Mouse (Mus musculus): ENCODE measurements around the gene Hist1h3b. TPM values are rescaled to one million over a fixed set of nuclear protein-coding genes. Genes with fewer than 3 reads are reported as not detected.

Hist1h3b gene
- polyA plus RNA-seq, 1 experiment from 2014 or later, result 3.5 TPM

DNA sequence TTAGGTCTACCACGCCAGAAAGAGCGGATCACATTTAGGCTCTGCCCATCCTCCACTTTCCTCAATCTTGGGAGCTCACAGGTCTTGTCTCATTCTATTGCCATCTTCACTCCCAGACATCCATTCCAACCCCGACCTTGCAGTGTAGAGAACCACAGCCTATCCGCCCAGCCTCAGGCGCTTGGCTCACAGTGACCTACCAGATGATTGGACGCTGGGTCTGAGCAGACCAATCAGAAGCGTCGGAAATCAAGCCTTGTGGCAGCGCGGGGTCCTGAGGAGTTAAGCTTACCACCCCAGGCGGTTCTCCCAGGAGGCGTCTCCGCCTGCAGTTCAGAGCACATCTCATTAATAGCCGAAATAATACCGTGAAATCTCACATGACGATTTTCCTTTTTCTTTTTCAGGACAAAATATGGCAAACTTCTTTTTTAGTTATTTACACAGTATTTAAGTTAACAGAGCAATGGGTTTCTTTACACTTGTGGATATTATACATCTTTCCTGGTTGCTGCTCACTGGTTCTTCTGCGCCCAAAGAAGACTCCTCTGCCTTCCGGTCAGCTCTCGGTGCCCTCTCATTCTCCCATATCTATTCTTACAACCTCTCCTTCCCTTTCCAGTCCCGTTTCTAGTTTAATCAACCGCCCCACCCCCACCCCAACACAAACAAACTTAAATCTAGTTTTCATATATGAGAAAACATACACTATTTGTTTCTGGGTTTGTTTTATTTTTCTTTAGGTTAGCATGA lies 20.7 kb downstream of the Hist1h3b start:
- peak; percentile 77 for DNase-seq
- Histone ChIP-seq H3K4me3 (replicated peaks; ENCODE audit: low read depth, low read length) (no peak overlapping the region), H3K36me3 (ENCODE audit: control insufficient read depth, insufficient read depth, low read length) (no peaks in the 10 kb centered on the region), H3K4me1 (ENCODE audit: control insufficient read depth, insufficient read depth, low read length) (peaks cover 5% of the 10 kb centered on the region), H3K9ac (replicated peaks; ENCODE audit: low read length) (no peak overlapping the region), H3K27me3 (ENCODE audit: control insufficient read depth, insufficient read depth, low read length) (no peaks in the 10 kb centered on the region), H3K27ac (replicated peaks; ENCODE audit: low read depth, low read length) (no peak overlapping the region), H3K9me3 (ENCODE audit: control insufficient read depth, low read length) (no peaks in the 10 kb centered on the region), H3K4me2 (ENCODE audit: low read length) (peak overlapping the region; percentile 47)
- peak; percentile 89 for ATAC-seq (ENCODE audit: low FRiP score, low TSS enrichment)
- 22% methylated on average over 21 of the region's 21 CpGs for WGBS

DNA sequence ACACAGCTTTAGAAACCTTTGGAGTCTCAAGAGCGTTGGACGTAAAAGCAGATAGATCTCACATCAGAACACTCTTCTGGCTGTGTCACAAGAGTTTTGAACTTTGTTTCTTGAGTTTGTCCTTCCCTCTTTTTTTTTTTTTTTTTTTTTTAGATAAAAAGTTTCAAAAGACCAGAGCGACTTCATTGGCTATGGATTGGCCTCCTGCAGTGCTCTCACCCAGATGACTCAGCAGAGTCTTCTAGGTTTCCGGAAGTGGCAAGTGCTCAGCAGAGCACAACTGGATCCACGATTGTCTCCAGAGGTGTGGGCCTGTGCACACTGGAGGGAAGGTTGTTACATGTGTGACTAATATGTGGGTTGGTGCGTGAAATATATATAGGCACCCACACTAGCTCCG lies 26.3 kb downstream of the Hist1h3b start:
- Histone ChIP-seq H3K4me2 (ENCODE audit: low read length) (no peak overlapping the region), H3K9ac (replicated peaks; ENCODE audit: low read length) (no peak overlapping the region), H3K4me1 (ENCODE audit: control insufficient read depth, insufficient read depth, low read length) (no peaks in the 10 kb centered on the region), H3K4me3 (replicated peaks; ENCODE audit: low read depth, low read length) (no peak overlapping the region), H3K27ac (replicated peaks; ENCODE audit: low read depth, low read length) (no peak overlapping the region), H3K36me3 (ENCODE audit: control insufficient read depth, insufficient read depth, low read length) (no peaks in the 10 kb centered on the region), H3K27me3 (ENCODE audit: control insufficient read depth, insufficient read depth, low read length) (no peaks in the 10 kb centered on the region), H3K9me3 (ENCODE audit: control insufficient read depth, low read length) (no peaks in the 10 kb centered on the region)
- WGBS, result 95% methylated on average over 7 of the region's 7 CpGs
- DNase-seq (no peak), ATAC-seq (ENCODE audit: low FRiP score, low TSS enrichment) (no peak)

DNA sequence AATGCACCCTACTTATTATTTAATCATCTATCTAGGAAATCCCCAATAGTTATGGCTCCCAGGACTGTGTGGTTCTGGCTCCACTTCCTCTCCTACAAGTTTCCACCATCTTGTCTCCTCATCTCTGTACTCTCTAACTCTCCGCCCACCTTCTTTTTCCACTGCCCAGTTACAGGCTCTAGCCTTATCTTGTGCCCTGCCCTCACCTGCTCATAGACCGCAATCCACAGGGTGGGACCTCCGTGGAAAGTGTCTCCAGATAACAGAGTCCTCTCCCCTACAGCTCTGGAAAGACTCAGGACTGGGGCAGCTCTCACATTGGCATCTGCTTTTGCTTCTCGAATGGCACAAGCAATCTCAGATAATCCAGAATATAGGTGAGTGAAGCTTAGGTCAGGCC lies 27.0 kb downstream of the Hist1h3b start:
- Histone ChIP-seq H3K9me3 (ENCODE audit: control insufficient read depth, low read length) (no peaks in the 10 kb centered on the region), H3K4me1 (ENCODE audit: control insufficient read depth, insufficient read depth, low read length) (no peaks in the 10 kb centered on the region), H3K4me2 (ENCODE audit: low read length) (no peak overlapping the region), H3K9ac (replicated peaks; ENCODE audit: low read length) (no peak overlapping the region), H3K27ac (replicated peaks; ENCODE audit: low read depth, low read length) (no peak overlapping the region), H3K36me3 (ENCODE audit: control insufficient read depth, insufficient read depth, low read length) (no peaks in the 10 kb centered on the region), H3K27me3 (ENCODE audit: control insufficient read depth, insufficient read depth, low read length) (no peaks in the 10 kb centered on the region), H3K4me3 (replicated peaks; ENCODE audit: low read depth, low read length) (no peak overlapping the region)
- no peak for DNase-seq
- 87% methylated on average over 4 of the region's 4 CpGs for WGBS
- no peak for ATAC-seq (ENCODE audit: low FRiP score, low TSS enrichment)

- WGBS, result 44% methylated on average over 2 of the region's 2 CpGs
These were observed 40.5 kb downstream of the Hist1h3b start for GRCm38 (mm10) chr13:23792520-23792919.

GRCm38 (mm10) chr13:23799405-23799804 lies 47.3 kb downstream of the Hist1h3b start:
- Histone ChIP-seq H3K27me3 (ENCODE audit: control insufficient read depth, insufficient read depth, low read length) (no peaks in the 10 kb centered on the region), H3K4me3 (replicated peaks; ENCODE audit: low read depth, low read length) (no peak overlapping the region), H3K9ac (replicated peaks; ENCODE audit: low read length) (no peak overlapping the region), H3K27ac (replicated peaks; ENCODE audit: low read depth, low read length) (no peak overlapping the region), H3K9me3 (ENCODE audit: control insufficient read depth, low read length) (no peaks in the 10 kb centered on the region), H3K4me1 (ENCODE audit: control insufficient read depth, insufficient read depth, low read length) (no peaks in the 10 kb centered on the region), H3K4me2 (ENCODE audit: low read length) (no peak overlapping the region), H3K36me3 (ENCODE audit: control insufficient read depth, insufficient read depth, low read length) (no peaks in the 10 kb centered on the region)
- DNase-seq (no peak), ATAC-seq (ENCODE audit: low FRiP score, low TSS enrichment) (no peak)
- 91% methylated on average over 5 of the region's 5 CpGs for WGBS

More at GRCm38 (mm10) chr13:23792520-23792919, 40.5 kb downstream of the Hist1h3b start:
- H3K9me3 ChIP-seq (ENCODE audit: control insufficient read depth, low read length), result no peaks in the 10 kb centered on the region
- H3K27ac ChIP-seq (replicated peaks; ENCODE audit: low read depth, low read length), result no peak overlapping the region
- peak; percentile 91 for DNase-seq
- no peaks in the 10 kb centered on the region for H3K4me1 ChIP-seq (ENCODE audit: control insufficient read depth, insufficient read depth, low read length)
- no peak overlapping the region for H3K9ac ChIP-seq (replicated peaks; ENCODE audit: low read length)
- no peak overlapping the region for H3K4me3 ChIP-seq (replicated peaks; ENCODE audit: low read depth, low read length)
- no peak; the same call in 1 of the 2 replicates for ATAC-seq (ENCODE audit: low FRiP score, low TSS enrichment)
- no peaks in the 10 kb centered on the region for H3K27me3 ChIP-seq (ENCODE audit: control insufficient read depth, insufficient read depth, low read length)
- no peak overlapping the region for H3K4me2 ChIP-seq (ENCODE audit: low read length)
- H3K36me3 ChIP-seq (ENCODE audit: control insufficient read depth, insufficient read depth, low read length), result no peaks in the 10 kb centered on the region

Small RNA genes lying within 50 kb of the gene (microRNA-seq; reads per million reads assigned to microRNA genes)
- not detected for gene Gm44314
- not detected for gene Gm44484

Other genes starting within 250 kb of the Hist1h3b start
- 4.1 and 6.4 TPM in 2 replicates for gene Hist1h4h, start 221.2 kb upstream of the Hist1h3b start, polyA plus RNA-seq (2014; fragmentation: Nextera tagmentation; extraction: Ambion mirVana)
- 3.4 and 4.6 TPM in 2 replicates for gene Hist1h2af, start 218.4 kb upstream of the Hist1h3b start, polyA plus RNA-seq (2014; fragmentation: Nextera tagmentation; extraction: Ambion mirVana)
- 0.77 and 1.4 TPM in 2 replicates for gene Hist1h3g, start 216.8 kb upstream of the Hist1h3b start, polyA plus RNA-seq (2014; fragmentation: Nextera tagmentation; extraction: Ambion mirVana)
- 0.13 and 0.30 TPM in 2 replicates for gene Hist1h2bh, start 208.9 kb upstream of the Hist1h3b start, polyA plus RNA-seq (2014; fragmentation: Nextera tagmentation; extraction: Ambion mirVana)
- 0.32 and 0.47 TPM in 2 replicates for gene Hist1h3f, start 208.2 kb upstream of the Hist1h3b start, polyA plus RNA-seq (2014; fragmentation: Nextera tagmentation; extraction: Ambion mirVana)
- not detected in 2 replicates for gene Hist1h4f, start 200.6 kb upstream of the Hist1h3b start, polyA plus RNA-seq (2014; fragmentation: Nextera tagmentation; extraction: Ambion mirVana)
- gene Hist1h1d, start 199.0 kb upstream of the Hist1h3b start, polyA plus RNA-seq (2014; fragmentation: Nextera tagmentation; extraction: Ambion mirVana), result 0.11 and 0.18 TPM in 2 replicates
- 3.1 and 3.8 TPM in 2 replicates for gene Hist1h3e, start 189.9 kb upstream of the Hist1h3b start, polyA plus RNA-seq (2014; fragmentation: Nextera tagmentation; extraction: Ambion mirVana)
- 30.2 and 34.0 TPM in 2 replicates for gene Hist1h2ae, start 181.0 kb upstream of the Hist1h3b start, polyA plus RNA-seq (2014; fragmentation: Nextera tagmentation; extraction: Ambion mirVana)
- 1.4 and 2.6 TPM in 2 replicates for gene Hist1h2bg, start 180.9 kb upstream of the Hist1h3b start, polyA plus RNA-seq (2014; fragmentation: Nextera tagmentation; extraction: Ambion mirVana)
- 1.5 and 2.7 TPM in 2 replicates for gene Hist1h2bf, start 178.1 kb upstream of the Hist1h3b start, polyA plus RNA-seq (2014; fragmentation: Nextera tagmentation; extraction: Ambion mirVana)
- 2.1 and 2.2 TPM in 2 replicates for gene Hist1h2ad, start 177.9 kb upstream of the Hist1h3b start, polyA plus RNA-seq (2014; fragmentation: Nextera tagmentation; extraction: Ambion mirVana)
- 1.6 and 2.0 TPM in 2 replicates for gene Hist1h3d, start 176.5 kb upstream of the Hist1h3b start, polyA plus RNA-seq (2014; fragmentation: Nextera tagmentation; extraction: Ambion mirVana)
- 38.1 and 40.0 TPM in 2 replicates for gene Hist1h4d, start 170.7 kb upstream of the Hist1h3b start, polyA plus RNA-seq (2014; fragmentation: Nextera tagmentation; extraction: Ambion mirVana)
- 0.72 and 1.4 TPM in 2 replicates for gene Hist1h2be, start 131.1 kb upstream of the Hist1h3b start, polyA plus RNA-seq (2014; fragmentation: Nextera tagmentation; extraction: Ambion mirVana)
- 4.4 and 8.6 TPM in 2 replicates for gene Hist1h1e, start 129.7 kb upstream of the Hist1h3b start, polyA plus RNA-seq (2014; fragmentation: Nextera tagmentation; extraction: Ambion mirVana)
- 0.57 and 0.67 TPM in 2 replicates for gene Hist1h2ac, start 68.3 kb upstream of the Hist1h3b start, polyA plus RNA-seq (2014; fragmentation: Nextera tagmentation; extraction: Ambion mirVana)
- gene Hist1h2bc, start 68.1 kb upstream of the Hist1h3b start, polyA plus RNA-seq (2014; fragmentation: Nextera tagmentation; extraction: Ambion mirVana), result 13.1 and 17.3 TPM in 2 replicates
- not detected in 2 replicates for gene Hist1h1t, start 56.5 kb upstream of the Hist1h3b start, polyA plus RNA-seq (2014; fragmentation: Nextera tagmentation; extraction: Ambion mirVana)
- gene Hist1h4c, start 53.8 kb upstream of the Hist1h3b start, polyA plus RNA-seq (2014; fragmentation: Nextera tagmentation; extraction: Ambion mirVana), result 2.9 and 4.3 TPM in 2 replicates
- gene Hfe, start 41.4 kb upstream of the Hist1h3b start, polyA plus RNA-seq (2014; fragmentation: Nextera tagmentation; extraction: Ambion mirVana), result 0.77 and 3.9 TPM in 2 replicates
- gene Hist1h1c, start 13.5 kb upstream of the Hist1h3b start, polyA plus RNA-seq (2014; fragmentation: Nextera tagmentation; extraction: Ambion mirVana), result 5.7 and 9.2 TPM in 2 replicates
- gene Hist1h3c, start 6.7 kb upstream of the Hist1h3b start, polyA plus RNA-seq (2014; fragmentation: Nextera tagmentation; extraction: Ambion mirVana), result 1.2 TPM in 2 replicates
- gene Hist1h2bb, start 5.5 kb upstream of the Hist1h3b start, polyA plus RNA-seq (2014; fragmentation: Nextera tagmentation; extraction: Ambion mirVana), result 0.51 TPM in 1 of 2 replicates, not detected in the other
- gene Hist1h2ab, start 1.1 kb upstream of the Hist1h3b start, polyA plus RNA-seq (2014; fragmentation: Nextera tagmentation; extraction: Ambion mirVana), result 11.3 and 13.5 TPM in 2 replicates
- 2.8 and 5.0 TPM in 2 replicates for gene Hist1h4b, start 4.7 kb downstream of the Hist1h3b start, polyA plus RNA-seq (2014; fragmentation: Nextera tagmentation; extraction: Ambion mirVana)
- 0.47 and 1.1 TPM in 2 replicates for gene Hist1h4a, start 9.0 kb downstream of the Hist1h3b start, polyA plus RNA-seq (2014; fragmentation: Nextera tagmentation; extraction: Ambion mirVana)
- gene Hist1h3a, start 10.1 kb downstream of the Hist1h3b start, polyA plus RNA-seq (2014; fragmentation: Nextera tagmentation; extraction: Ambion mirVana), result 2.2 TPM in 2 replicates
- 0.93 TPM in 1 of 2 replicates, not detected in the other for gene Hist1h1a, start 11.4 kb downstream of the Hist1h3b start, polyA plus RNA-seq (2014; fragmentation: Nextera tagmentation; extraction: Ambion mirVana)
- not detected in 2 replicates for gene Trim38, start 17.6 kb downstream of the Hist1h3b start, polyA plus RNA-seq (2014; fragmentation: Nextera tagmentation; extraction: Ambion mirVana)
- not detected in 2 replicates for gene Slc17a2, start 54.7 kb downstream of the Hist1h3b start, polyA plus RNA-seq (2014; fragmentation: Nextera tagmentation; extraction: Ambion mirVana)
- gene Slc17a3, start 87.2 kb downstream of the Hist1h3b start, polyA plus RNA-seq (2014; fragmentation: Nextera tagmentation; extraction: Ambion mirVana), result not detected in 2 replicates
- gene Slc17a1, start 115.5 kb downstream of the Hist1h3b start, polyA plus RNA-seq (2014; fragmentation: Nextera tagmentation; extraction: Ambion mirVana), result not detected in 2 replicates
- gene Slc17a4, start 162.7 kb downstream of the Hist1h3b start, polyA plus RNA-seq (2014; fragmentation: Nextera tagmentation; extraction: Ambion mirVana), result not detected in 2 replicates
- gene Hist1h2ba, start 181.9 kb downstream of the Hist1h3b start, polyA plus RNA-seq (2014; fragmentation: Nextera tagmentation; extraction: Ambion mirVana), result not detected in 2 replicates
- not detected in 2 replicates for gene Hist1h2aa, start 182.2 kb downstream of the Hist1h3b start, polyA plus RNA-seq (2014; fragmentation: Nextera tagmentation; extraction: Ambion mirVana)
- gene Scgn, start 238.9 kb downstream of the Hist1h3b start, polyA plus RNA-seq (2014; fragmentation: Nextera tagmentation; extraction: Ambion mirVana), result 1.9 and 2.7 TPM in 2 replicates